Mouse (Mus musculus) bone marrow, adult 2 months (tissue): ENCODE results near the gene Slc24a3. TPM values are rescaled to one million over a fixed set of nuclear protein-coding genes. Genes with fewer than 3 reads are reported as not detected.

Experiments used
- H3K27ac ChIP-seq: fragments of 200-500 bp; 2 replicates; pipeline ENCODE4 v1.5.1; 2012; ENCODE audit warnings: low read depth, mild to moderate bottlenecking, control low read depth, inconsistent platforms, low read length; ENCODE audit not compliant: control insufficient read depth, poor library complexity, insufficient read depth
- H3K4me1 ChIP-seq: fragments of 200-500 bp; 2 replicates; pipeline ENCODE4 v1.6.1; 2011; ENCODE audit warnings: low read length; ENCODE audit not compliant: control insufficient read depth, insufficient read depth
- H3K4me3 ChIP-seq: fragments of 200-500 bp; replicated peaks from 2 replicates; pipeline ENCODE3; 2011; ENCODE audit warnings: mild to moderate bottlenecking, low read depth, low read length, control low read depth; ENCODE audit not compliant: control insufficient read depth
- CTCF ChIP-seq: fragments of 200-500 bp; IDR thresholded peaks from 2 replicates; pipeline ENCODE4 v1.5.1; 2011; ENCODE audit warnings: low read length, control low read depth; ENCODE audit not compliant: control insufficient read depth, insufficient read depth
- POLR2A ChIP-seq: fragments of 200-500 bp; IDR thresholded peaks from 2 replicates; pipeline ENCODE4 v1.6.1; 2011; ENCODE audit warnings: low read depth, mild to moderate bottlenecking, control low read depth, low read length, borderline replicate concordance; ENCODE audit not compliant: control insufficient read depth
- WGBS: fragments of 180-500 bp; shearing (Covaris S2); methylation state at CpG from one replicate; pipeline ENCODE4 v1.1.7; 2018; 5-methylcytosine and 5-hydroxymethylcytosine counted together
- polyA plus RNA-seq: library from polyadenylated mRNA; stranded (reverse); fragments of >200 nt; gene quantifications from 2 replicates; pipeline ENCODE4 v1.2.4, GENCODE M21; 2011; ENCODE audit warnings: low replicate concordance; ENCODE audit not compliant: missing spikeins, insufficient read depth, insufficient read length

Slc24a3 gene
- polyA plus RNA-seq, 1 experiment, result 3.2 TPM

DNA sequence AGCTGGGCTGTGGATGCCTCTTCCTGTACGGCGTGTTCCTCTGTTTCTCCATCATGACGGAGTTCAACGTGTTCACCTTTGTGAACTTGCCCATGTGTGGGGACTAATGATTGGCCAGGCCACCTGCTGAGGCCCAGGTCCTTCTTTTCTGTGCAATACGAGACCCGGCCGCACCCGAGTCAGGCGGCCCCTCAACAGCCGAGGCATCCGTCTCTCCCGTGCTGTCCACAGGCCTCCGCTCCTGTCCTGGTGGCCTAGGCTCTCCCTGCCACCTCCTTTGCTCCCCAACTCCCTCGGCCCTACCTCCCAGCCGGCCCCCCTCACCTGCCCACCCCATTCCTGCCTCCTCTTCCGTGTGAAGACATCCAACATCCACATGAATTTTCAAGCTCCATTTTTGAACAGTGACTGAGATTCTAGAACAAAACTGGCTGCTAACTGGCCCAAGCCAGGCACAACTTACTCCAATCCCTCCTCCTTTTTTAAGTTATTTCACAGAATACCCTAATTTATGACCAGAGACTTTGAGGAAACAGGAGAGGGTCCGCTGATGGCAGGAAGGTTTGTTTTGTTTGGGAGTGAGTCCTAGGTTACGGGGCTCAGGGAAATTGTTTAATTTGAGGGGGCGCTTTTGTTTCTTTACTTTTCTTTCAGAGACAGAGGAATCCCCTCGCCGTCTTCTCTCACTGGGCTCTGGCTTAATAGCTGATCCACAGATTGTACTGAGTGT lies 472.9 kb downstream of the Slc24a3 start:
- 82% methylated on average over 21 of the region's 21 CpGs for WGBS
- no peaks in the 10 kb centered on the region for H3K4me1 ChIP-seq
- H3K4me3 ChIP-seq, result no peak overlapping the region
- H3K27ac ChIP-seq, result no peak overlapping the region
- TF ChIP-seq POLR2A (no peak), CTCF (no peak)

DNA sequence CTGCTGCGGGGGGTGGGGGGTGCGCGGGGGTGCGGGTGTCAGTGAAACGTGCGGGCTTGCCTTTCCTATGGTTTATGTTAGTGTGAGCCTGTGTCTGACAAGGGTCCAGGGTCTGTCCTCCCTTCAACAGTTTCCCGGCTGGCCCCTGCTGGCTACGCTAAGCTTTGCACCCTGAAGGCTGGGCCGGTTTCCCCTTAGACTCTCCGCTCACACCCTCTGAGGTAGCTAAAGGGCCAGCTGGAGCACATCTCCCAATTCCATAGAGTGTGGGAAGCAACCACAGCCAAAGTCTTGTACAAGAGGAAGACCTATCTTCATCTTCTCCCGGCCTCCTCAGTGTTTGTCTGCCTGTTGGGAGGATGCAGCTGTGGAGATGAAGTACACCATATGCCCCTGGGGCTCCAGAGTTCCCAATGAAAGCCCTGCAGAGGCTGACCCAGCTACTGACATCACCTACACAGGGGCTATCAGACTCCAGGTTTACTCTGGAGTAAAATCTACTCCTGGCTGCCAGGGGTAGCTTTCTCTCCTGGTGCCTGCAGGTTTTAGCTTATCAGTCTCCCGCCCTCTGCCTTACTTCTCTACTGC lies 487.9 kb downstream of the Slc24a3 start:
- H3K4me1 ChIP-seq, result no peaks in the 10 kb centered on the region
- no peak overlapping the region for H3K4me3 ChIP-seq
- WGBS, result 58% methylated on average over 12 of the region's 12 CpGs
- no peak overlapping the region for H3K27ac ChIP-seq
- TF ChIP-seq CTCF (no peak), POLR2A (no peak)

DNA sequence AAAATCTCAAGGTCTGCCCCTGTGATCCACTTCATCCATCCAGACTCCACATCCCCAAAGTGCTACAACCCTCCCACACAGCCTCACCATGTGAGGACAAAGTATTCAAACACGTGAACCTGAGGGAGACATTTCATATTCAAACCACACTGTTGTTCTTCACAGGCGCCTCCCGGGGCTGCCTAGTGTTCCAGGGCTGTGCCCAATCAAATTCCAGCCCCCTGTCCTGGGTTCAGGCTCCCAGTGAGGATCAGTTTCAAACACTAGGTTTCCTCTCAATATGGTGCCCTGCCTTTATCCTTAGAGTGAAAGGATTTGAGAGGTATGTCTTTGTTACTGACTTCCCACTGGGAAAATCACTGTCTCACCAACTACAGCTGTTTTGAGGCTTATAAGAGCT lies 488.6 kb downstream of the Slc24a3 start:
- Histone ChIP-seq H3K27ac (no peak overlapping the region), H3K4me1 (no peaks in the 10 kb centered on the region), H3K4me3 (no peak overlapping the region)
- TF ChIP-seq POLR2A, result no peak
- no peak for TF ChIP-seq CTCF
- 75% methylated on average over 3 of the region's 3 CpGs for WGBS

DNA sequence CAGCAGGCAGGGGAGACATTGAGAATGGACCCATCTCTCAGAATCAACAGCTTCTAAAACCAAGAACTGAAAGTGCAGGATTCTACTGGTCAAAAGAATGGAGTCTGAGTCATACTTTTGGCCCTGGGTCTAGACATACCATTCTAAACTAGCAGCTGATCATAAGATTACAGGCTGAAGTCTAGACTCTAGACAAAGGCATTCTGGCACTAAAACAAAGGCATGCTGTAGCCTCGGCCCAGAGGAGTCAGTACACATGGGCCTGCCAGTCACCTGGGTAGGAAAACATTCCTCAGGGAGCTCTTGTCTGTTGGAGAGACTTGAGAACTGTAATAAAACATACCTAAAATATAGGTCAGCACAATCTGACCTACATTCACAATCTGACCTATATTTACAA lies 489.2 kb downstream of the Slc24a3 start:
- Histone ChIP-seq H3K27ac (no peak overlapping the region), H3K4me1 (no peaks in the 10 kb centered on the region), H3K4me3 (no peak overlapping the region)
- no peak for TF ChIP-seq POLR2A
- no peak for TF ChIP-seq CTCF
- WGBS, result 53% methylated on average over 1 of the region's 1 CpGs

DNA sequence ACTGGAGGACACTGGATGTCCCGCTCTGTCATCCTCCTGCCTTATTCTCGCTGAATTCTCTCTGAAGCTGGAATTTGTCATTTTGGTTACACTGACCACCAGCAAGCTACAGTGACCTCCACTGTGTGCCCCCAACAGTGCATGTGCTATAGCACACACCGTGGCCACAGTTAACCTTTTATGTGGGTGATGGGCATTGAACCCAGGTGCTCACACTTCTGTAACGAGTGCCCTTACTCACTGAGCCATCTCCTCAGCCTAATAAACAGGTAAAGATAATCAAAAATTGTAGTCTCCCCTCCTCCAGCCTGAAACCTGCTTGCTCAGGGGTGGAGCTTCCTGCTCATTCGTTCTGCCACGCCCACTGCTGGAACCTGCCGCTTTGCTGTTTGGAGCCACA lies 493.7 kb downstream of the Slc24a3 start:
- no peak overlapping the region for H3K27ac ChIP-seq
- no peaks in the 10 kb centered on the region for H3K4me1 ChIP-seq
- TF ChIP-seq CTCF (no peak), POLR2A (no peak)
- WGBS, result 67% methylated on average over 7 of the region's 7 CpGs
- no peak overlapping the region for H3K4me3 ChIP-seq

DNA sequence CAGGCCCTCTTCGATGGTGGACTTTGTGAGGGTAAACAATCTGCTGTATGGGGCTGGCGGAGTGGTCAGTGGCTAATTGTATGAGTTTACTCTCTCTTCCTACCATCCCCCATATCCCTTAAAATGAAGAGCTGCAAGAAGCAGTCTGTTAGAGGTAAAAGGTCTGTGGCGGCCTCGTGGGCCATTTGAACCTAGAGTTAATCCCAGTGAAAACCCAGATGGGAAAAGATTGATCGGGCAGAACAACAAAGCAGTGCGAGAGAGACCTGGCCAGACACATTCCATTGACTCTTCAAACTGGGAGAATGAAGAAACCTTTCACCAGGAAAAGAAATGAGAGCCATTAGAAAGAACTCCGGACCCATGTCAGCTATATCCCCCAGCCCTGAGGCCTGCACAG lies 496.3 kb downstream of the Slc24a3 start:
- Histone ChIP-seq H3K27ac (no peak overlapping the region), H3K4me3 (no peak overlapping the region), H3K4me1 (no peaks in the 10 kb centered on the region)
- TF ChIP-seq POLR2A (no peak), CTCF (no peak)
- 87% methylated on average over 7 of the region's 7 CpGs for WGBS

DNA sequence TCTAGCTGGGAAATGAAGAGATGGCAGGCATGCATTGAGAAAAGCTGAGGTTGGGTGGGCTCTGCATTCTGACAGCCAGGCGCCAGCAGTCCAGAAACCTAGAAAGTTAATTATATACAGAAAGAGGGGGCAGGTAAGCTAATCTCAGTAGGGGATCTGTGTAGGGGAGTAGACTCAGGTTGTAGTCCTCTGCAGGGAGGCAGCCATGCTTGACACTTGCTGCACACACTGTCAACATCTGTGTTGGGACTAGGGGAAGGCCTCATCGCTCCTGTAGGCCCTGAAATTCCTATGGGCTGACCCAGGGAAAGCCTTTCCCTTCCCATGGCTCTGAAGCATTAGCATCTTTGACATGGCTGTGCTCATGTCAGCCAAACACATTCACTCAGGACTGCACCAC lies 496.8 kb downstream of the Slc24a3 start:
- Histone ChIP-seq H3K27ac (no peak overlapping the region), H3K4me3 (no peak overlapping the region), H3K4me1 (no peaks in the 10 kb centered on the region)
- TF ChIP-seq POLR2A (no peak), CTCF (no peak)
- 78% methylated on average over 2 of the region's 2 CpGs for WGBS

DNA sequence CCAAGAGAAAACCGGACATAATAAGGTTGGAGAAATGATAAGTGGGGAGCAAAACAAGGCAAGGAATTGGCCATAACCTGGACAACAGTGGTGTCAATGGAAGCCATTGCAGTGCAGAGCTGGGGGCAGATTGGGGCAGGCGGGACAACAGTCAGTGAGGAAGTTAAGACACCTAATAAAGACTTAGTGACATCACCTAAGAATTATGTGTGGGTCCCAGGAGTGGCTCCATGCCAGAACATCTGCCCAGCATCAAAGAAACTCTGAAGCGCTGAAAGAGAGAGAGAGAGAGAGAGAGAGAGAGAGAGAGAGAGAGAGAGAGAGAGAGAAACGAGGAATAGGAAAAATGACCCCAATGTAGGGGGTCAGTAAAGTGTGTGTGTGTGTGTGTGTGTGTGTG lies 500.6 kb downstream of the Slc24a3 start:
- TF ChIP-seq POLR2A (no peak), CTCF (no peak)
- 67% methylated on average over 4 of the region's 4 CpGs for WGBS
- Histone ChIP-seq H3K4me3 (no peak overlapping the region), H3K27ac (no peak overlapping the region), H3K4me1 (no peaks in the 10 kb centered on the region)
